Mouse (Mus musculus): ENCODE measurements around the gene Tmsb10. TPM values are rescaled to one million over a fixed set of nuclear protein-coding genes. Genes with fewer than 3 reads are reported as not detected.

Gene Tmsb10
- 688 and 730 TPM in 2 replicates for total RNA-seq (2023)

GRCm38 (mm10) chr6:72958662-72959071 lies at the start of gene Tmsb10:
Gene Tmsb10, minus strand, starts transcription at chr6:72958748.

Other genes with a start within 250 kb of the Tmsb10 start
- 0.35 TPM in 1 of 2 replicates, not detected in the other for gene Tcf7l1, start 169.5 kb downstream of the Tmsb10 start, total RNA-seq (2023)
- gene Kcmf1, start 58.8 kb downstream of the Tmsb10 start, total RNA-seq (2023) = 39.3 and 49.2 TPM in 2 replicates